Mouse (Mus musculus): Measurements from ENCODE around the gene Srcin1.

- TF ChIP-seq EP300 (optimal IDR thresholded peaks at IDR 0.05) (no peak), CTCF (IDR thresholded peaks at IDR 0.05; ENCODE audit: low read depth) (0 out of 2 replicates have a peak, but pooled peaks have one; percentile 5)
These were observed 7.3 kb downstream of the Srcin1 start for GRCm38 (mm10) chr11:97568729-97569128.
